Mouse (Mus musculus) liver, embryonic 16.5 days (tissue): ENCODE measurements at regions not wholly inside any gene's neighbourhood (a gene's known extent, or its start where the extent isn't known, plus 50 kb on each side); places are given as distances from the start of the nearest gene placed in this dataset.

Experiments
- ATAC-seq: fragments of 200-750 bp; cut with Nextera tagmentation; 2 replicates; pipeline ENCODE4 v1.8.0; 2017; ENCODE audit warnings: low read depth, mild to moderate bottlenecking, moderate number of reproducible peaks, moderate library complexity
- H3K27ac ChIP-seq: fragments of 300-500 bp; sonication (generic); 2 replicates; pipeline ENCODE4 v1.5.1; 2014; ENCODE audit warnings: mild to moderate bottlenecking, low read length
- H3K27me3 ChIP-seq: fragments of 300-500 bp; sonication (generic); 2 replicates; pipeline ENCODE4 v1.6.1; 2014; ENCODE audit warnings: low read depth, low read length, mixed read lengths; ENCODE audit not compliant: control insufficient read depth, insufficient read depth
- H3K36me3 ChIP-seq: fragments of 300-500 bp; sonication (generic); 2 replicates; pipeline ENCODE4 v1.6.1; 2014; ENCODE audit warnings: mild to moderate bottlenecking; ENCODE audit not compliant: control insufficient read depth, insufficient read depth
- H3K4me1 ChIP-seq: fragments of 300-500 bp; sonication (generic); 2 replicates; pipeline ENCODE4 v1.6.1; 2014; ENCODE audit warnings: low read depth, low read length, mixed read lengths; ENCODE audit not compliant: control insufficient read depth
- H3K4me2 ChIP-seq: fragments of 300-500 bp; sonication (generic); 2 replicates; pipeline ENCODE4 v1.6.1; 2014; ENCODE audit warnings: low read depth, low read length, mixed read lengths
- H3K4me3 ChIP-seq: fragments of 300-500 bp; sonication (generic); 2 replicates; pipeline ENCODE4 v1.5.1; 2014; ENCODE audit warnings: low read depth, mild to moderate bottlenecking, low read length
- H3K9ac ChIP-seq: fragments of 300-500 bp; sonication (generic); 2 replicates; pipeline ENCODE4 v1.6.1; 2014; ENCODE audit warnings: low read depth, low read length
- H3K9me3 ChIP-seq: fragments of 300-500 bp; sonication (generic); replicated peaks from 2 replicates; pipeline ENCODE4 v1.6.1; 2016; ENCODE audit warnings: low read length; ENCODE audit not compliant: control insufficient read depth
- WGBS: fragments of 180-500 bp; shearing (Covaris S2); extraction: QIAGEN DNeasy Blood & Tissue Kit; methylation state at CpG from one replicate; pipeline ENCODE4 v1.1.7; 2014; ENCODE audit not compliant: insufficient replicate concordance; 5-methylcytosine and 5-hydroxymethylcytosine counted together

DNA sequence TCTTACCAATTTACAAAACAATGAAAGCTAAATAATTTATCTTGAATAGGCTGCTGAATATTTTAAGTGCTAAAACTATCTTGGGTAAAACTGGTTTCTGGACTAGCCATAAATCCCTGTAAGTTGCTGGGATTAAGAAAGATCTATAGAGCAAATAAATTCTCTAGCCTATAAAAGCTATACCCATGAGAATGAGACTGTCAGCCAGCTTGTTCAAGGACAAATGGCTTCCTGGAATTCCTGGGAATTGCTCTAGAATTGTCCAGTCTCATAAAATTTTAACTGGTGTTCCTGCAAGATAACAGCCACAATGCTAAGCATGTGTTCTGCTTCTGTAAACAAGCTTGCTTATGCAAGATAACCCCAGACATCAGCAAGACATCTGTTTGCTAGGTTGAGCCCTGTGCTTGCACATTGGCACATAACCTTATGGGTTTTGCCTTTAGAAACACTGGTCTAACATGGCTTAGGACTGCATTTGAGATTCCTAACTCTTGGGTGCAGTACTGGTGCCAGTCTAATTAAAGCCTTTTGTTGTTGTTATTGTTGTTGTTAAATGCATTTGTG lies 180.2 kb upstream of the Syt10 start:
- Histone ChIP-seq H3K27me3 (no peaks in the 10 kb centered on the region), H3K27ac (no peak overlapping the region), H3K9ac (no peak overlapping the region), H3K36me3 (no peaks in the 10 kb centered on the region), H3K4me3 (no peak overlapping the region), H3K9me3 (no peaks in the 10 kb centered on the region), H3K4me1 (no peaks in the 10 kb centered on the region), H3K4me2 (no peak overlapping the region)
- no peak for ATAC-seq

DNA sequence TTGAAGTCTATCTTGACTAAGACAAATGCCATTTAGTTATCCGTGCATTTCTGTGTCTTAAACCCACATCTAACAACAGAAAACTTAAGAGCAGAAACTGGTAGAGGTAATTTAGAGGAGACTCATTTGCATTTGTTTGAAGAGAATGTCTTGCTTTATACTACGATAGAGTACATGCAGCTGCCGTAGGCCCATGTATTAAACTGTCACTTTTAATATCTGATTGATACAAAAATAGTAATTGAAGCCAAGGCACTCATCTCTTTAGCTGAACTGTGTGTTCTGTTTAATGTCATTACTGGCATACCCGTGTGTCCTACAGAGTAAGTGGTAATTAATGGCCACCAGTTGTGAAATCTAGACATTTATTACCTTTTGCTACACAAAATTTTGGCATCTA lies 181.5 kb upstream of the Syt10 start:
- Histone ChIP-seq H3K9ac (no peak overlapping the region), H3K4me1 (no peaks in the 10 kb centered on the region), H3K4me2 (no peak overlapping the region), H3K4me3 (no peak overlapping the region), H3K27me3 (no peaks in the 10 kb centered on the region), H3K36me3 (no peaks in the 10 kb centered on the region), H3K9me3 (no peaks in the 10 kb centered on the region), H3K27ac (no peak overlapping the region)
- 50% methylated on average over 4 of the region's 4 CpGs for WGBS
- no peak for ATAC-seq

DNA sequence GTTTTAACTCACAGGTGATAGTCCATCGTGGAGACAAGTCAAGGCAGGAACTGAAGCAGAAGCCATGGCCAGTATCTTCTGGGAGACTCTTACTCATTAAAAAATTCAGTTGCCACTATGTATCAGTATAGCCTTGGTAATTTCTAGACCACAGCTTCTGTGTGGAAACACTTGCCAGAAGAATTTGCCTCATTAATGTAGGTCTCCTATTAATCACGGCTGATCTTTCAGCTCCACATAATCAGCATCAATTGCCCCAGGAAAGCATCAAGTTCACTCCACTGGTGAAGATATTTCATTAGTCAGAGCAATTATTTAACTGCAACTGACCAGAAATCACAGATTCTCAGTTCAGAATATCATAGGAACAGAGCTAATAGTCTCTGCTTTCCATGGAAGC lies 189.8 kb upstream of the Alg10b start:
- ATAC-seq = no peak
- no peak overlapping the region for H3K27ac ChIP-seq
- no peak overlapping the region for H3K4me2 ChIP-seq
- no peaks in the 10 kb centered on the region for H3K4me1 ChIP-seq
- H3K27me3 ChIP-seq = no peaks in the 10 kb centered on the region
- H3K9ac ChIP-seq = no peak overlapping the region
- 58% methylated on average over 2 of the region's 2 CpGs for WGBS
- H3K4me3 ChIP-seq = no peak overlapping the region
- H3K9me3 ChIP-seq = no peaks in the 10 kb centered on the region
- H3K36me3 ChIP-seq = no peaks in the 10 kb centered on the region

DNA sequence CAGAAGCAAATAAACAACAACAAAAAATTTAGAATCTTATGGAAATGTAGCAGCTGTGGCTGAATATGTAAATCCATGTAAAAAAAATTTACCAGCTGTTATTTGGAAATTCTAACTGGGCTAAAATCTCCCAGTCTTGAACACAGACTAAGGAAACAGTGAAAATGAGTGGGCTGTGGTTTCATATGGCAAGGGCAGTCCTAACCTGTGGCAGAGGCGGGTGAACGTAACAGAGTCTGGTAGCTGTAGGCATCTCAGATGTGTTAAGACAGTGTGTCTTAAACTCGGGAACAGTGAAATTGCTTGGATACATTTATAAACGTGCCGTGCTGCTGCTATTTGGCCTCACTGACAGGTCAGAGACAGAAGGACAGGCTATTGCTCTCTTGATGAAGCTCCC lies 178.4 kb upstream of the Alg10b start:
- Histone ChIP-seq H3K36me3 (no peaks in the 10 kb centered on the region), H3K9ac (no peak overlapping the region), H3K27ac (no peak overlapping the region), H3K4me3 (no peak overlapping the region), H3K27me3 (no peaks in the 10 kb centered on the region), H3K4me1 (no peaks in the 10 kb centered on the region), H3K9me3 (no peaks in the 10 kb centered on the region), H3K4me2 (no peak overlapping the region)
- no peak for ATAC-seq
- WGBS = 59% methylated on average over 5 of the region's 5 CpGs

DNA sequence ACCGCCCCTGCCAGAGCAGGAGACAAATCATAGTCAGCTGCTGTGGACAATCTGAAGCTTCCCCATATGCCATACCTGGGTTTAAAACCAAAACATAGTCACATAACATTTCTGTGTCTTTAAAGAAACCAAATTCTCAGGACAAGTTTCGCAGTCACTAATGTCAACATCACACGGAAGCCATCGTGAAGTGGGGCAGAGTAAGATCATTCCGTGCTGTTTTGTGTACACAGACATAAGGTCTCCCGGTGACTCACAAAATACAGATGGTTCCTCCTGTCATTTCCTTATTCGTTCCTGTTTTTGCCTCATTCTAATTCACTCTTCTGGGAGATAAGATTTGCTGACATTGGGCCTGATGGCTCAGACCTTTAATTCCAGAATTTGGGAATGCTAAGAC lies 162.1 kb upstream of the Alg10b start:
- ATAC-seq = no peak
- 48% methylated on average over 7 of the region's 7 CpGs for WGBS
- H3K9ac ChIP-seq = no peak overlapping the region

DNA sequence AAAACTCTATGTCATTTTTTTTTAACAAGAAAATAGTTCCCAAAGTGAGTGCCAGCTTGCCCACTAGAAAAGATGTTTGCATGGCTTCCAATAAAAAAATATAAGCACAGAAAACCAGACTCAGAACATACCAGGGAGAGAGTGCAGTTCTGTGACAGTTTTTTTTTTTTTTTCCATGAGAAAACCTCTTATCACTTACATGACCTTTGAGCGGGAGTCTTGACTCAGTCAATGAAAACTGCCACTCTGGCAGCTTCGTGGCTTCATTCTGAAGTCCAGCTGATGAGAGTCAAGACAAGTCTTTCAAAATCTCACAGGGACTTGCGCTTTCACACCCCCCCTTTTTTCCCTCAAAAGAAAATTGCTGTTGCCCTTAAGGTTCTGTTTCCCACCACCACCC lies 158.3 kb upstream of the Alg10b start:
- H3K36me3 ChIP-seq = no peaks in the 10 kb centered on the region
- no peaks in the 10 kb centered on the region for H3K27me3 ChIP-seq
- no peak overlapping the region for H3K4me2 ChIP-seq
- H3K4me1 ChIP-seq = no peaks in the 10 kb centered on the region
- ATAC-seq = no peak
- no peaks in the 10 kb centered on the region for H3K9me3 ChIP-seq
- H3K4me3 ChIP-seq = no peak overlapping the region
- 31% methylated on average over 3 of the region's 3 CpGs for WGBS
- H3K27ac ChIP-seq = no peak overlapping the region
- H3K9ac ChIP-seq = no peak overlapping the region

More for the DNA sequence above, 162.1 kb upstream of the Alg10b start:
- Histone ChIP-seq H3K4me1 (no peaks in the 10 kb centered on the region), H3K4me2 (no peak overlapping the region), H3K9me3 (no peaks in the 10 kb centered on the region), H3K36me3 (no peaks in the 10 kb centered on the region), H3K27ac (no peak overlapping the region), H3K27me3 (no peaks in the 10 kb centered on the region), H3K4me3 (no peak overlapping the region)

DNA sequence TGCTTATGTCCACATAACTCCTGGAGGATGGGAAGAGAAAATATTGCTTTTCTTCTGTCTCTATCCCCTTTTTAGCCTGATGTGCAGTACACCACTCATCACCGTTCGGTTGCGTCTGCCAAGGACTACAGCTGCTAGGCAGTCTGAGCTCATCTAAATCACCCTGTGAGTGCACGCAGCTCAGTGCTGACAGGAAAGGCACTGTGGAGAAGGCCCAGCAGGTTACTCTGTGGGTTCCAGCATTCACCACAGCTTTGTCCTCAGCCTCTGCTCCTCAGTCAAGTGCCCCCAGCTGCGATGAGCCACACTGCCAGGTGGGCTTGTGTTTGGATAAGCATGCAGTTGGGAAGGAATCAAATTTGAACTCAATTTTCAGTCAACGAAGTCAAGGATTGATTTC lies 152.0 kb upstream of the Alg10b start:
- no peaks in the 10 kb centered on the region for H3K27me3 ChIP-seq
- no peak overlapping the region for H3K9ac ChIP-seq
- 71% methylated on average over 6 of the region's 6 CpGs for WGBS
- H3K4me2 ChIP-seq = no peak overlapping the region
- H3K27ac ChIP-seq = no peak overlapping the region
- H3K36me3 ChIP-seq = no peaks in the 10 kb centered on the region
- no peak for ATAC-seq
- H3K4me3 ChIP-seq = no peak overlapping the region
- H3K9me3 ChIP-seq = no peaks in the 10 kb centered on the region
- no peaks in the 10 kb centered on the region for H3K4me1 ChIP-seq

DNA sequence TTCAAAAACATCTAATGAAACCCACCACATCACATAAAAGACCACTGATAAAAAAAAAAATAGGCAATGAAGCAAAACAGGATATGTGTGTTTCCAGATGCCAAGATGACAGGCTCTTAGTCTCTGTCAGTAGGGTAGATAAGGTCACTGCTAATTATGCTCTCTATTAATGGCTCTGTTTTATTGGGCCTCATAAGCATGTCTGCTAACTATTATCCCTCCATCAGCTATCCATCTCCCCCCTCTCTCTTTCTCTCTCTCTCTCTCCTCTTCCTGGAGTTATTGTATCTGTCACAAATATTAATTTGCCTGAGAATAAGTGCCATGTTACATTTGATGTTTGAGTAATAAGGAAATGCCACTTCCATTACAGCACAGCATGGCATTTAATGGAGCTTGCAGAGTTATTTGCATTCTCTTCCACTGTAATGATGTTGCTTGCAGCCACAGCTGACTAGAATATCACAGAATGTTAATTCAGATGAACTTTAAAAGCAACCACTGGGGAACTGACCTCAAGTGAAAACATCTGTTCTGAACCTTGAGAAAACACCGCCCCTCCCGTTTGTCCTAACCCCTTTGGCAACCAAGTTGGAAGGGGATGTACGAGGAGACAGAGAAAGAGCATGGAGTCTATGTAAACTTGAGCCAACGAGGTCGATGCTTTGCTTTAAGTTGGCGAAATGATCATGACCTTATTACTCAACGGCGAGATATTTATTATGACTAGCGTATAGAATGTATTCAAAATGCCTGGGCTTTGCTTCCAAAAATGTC lies 141.7 kb upstream of the Alg10b start:
- ATAC-seq = no peak
- Histone ChIP-seq H3K9ac (no peak overlapping the region), H3K9me3 (no peaks in the 10 kb centered on the region), H3K27me3 (no peaks in the 10 kb centered on the region), H3K27ac (no peak overlapping the region), H3K36me3 (no peaks in the 10 kb centered on the region), H3K4me2 (no peak overlapping the region), H3K4me1 (no peaks in the 10 kb centered on the region), H3K4me3 (no peak overlapping the region)
- WGBS = 66% methylated on average over 9 of the region's 9 CpGs

DNA sequence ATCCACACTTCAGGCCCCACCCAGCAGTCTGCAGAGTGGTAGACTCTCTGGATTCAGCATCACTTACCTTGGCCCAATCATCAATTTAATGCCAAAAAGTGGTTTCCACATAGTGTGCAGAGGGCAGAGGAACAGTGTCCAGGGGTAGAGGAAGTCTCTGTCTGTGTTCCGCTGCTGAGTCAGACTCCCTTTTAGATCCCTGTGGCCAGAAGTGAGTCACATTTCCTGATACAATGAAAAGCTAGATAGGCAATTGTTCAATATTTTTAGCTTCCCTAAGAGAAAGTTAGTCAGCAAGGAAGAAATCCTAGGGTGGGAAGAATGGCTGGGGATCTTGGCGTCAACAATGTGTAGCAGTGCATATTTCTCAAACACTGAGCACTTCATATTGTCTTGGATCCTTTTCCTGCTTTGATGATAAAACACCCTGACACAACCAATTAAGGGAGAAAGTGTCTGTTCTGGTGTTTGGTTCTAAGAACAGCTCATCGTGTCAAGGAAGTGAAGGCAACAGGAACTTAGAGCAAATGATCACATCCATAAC lies 114.6 kb upstream of the Alg10b start:
- Histone ChIP-seq H3K4me1 (no peaks in the 10 kb centered on the region), H3K9ac (no peak overlapping the region), H3K36me3 (no peaks in the 10 kb centered on the region), H3K9me3 (no peaks in the 10 kb centered on the region), H3K4me3 (no peak overlapping the region), H3K4me2 (no peak overlapping the region), H3K27me3 (no peaks in the 10 kb centered on the region), H3K27ac (no peak overlapping the region)
- peak; percentile 62 for ATAC-seq
- 18% methylated on average over 3 of the region's 3 CpGs for WGBS
